Mouse (Mus musculus): ENCODE results near the gene Il15. TPM values are rescaled to one million over a fixed set of nuclear protein-coding genes. Genes with fewer than 3 reads are reported as not detected.
A peak's percentile ranks its signal among the peaks of the same experiment; 100 is the strongest.

Gene Il15
- polyA plus RNA-seq, 2 experiments, result 2.9 to 5.6 TPM

DNA sequence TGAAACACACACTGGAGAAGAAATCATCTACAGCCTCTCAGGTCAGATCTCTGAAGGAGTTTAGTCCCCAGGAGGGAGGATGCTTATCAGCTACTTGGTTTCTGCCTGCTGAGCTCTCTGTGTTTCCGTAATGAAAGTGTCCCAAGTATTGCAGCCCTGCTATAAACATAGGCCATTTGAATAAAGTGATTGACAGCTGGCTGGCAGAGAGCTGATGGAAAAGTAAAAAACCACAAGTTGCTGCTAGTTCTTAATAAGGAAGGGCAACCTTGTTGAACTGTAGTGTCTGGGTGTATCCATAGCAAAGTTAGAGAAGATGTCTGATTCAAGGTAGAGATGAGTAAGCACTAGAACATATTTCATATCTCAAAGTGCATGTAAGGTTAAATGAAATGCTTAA is 4.0 kb upstream of the Il15 start:
- Histone ChIP-seq H3K4me3 (ENCODE audit: insufficient read depth in 1 of 2, low read depth in 2 of 2, low read length in 2 of 2) (no peak overlapping the region), H3K9me3 (ENCODE audit: control insufficient read depth, low read length) (no peaks in the 10 kb centered on the region), H3K27ac (no peak overlapping the region), H3K27me3 (ENCODE audit: control insufficient read depth, insufficient read depth, low read length) (no peaks in the 10 kb centered on the region), H3K4me1 (replicated peaks; ENCODE audit: control insufficient read depth in 2 of 2, insufficient read depth in 2 of 2, low read length in 1 of 2) (no peaks in the 10 kb centered on the region; a peak in 1 of 4 replicates), H3K36me3 (replicated peaks; ENCODE audit: control insufficient read depth, insufficient read depth, low read depth) (no peaks in the 10 kb centered on the region), H3K9ac (replicated peaks) (no peak overlapping the region), H3K4me2 (ENCODE audit: low read depth) (no peak overlapping the region)
- no peak for DNase-seq (ENCODE audit: low read depth in 3 of 3, low spot score in 3 of 3)
- WGBS (ENCODE audit: insufficient replicate concordance), result 49% methylated on average over 1 of the region's 1 CpGs
- no peak for TF ChIP-seq CTCF (IDR thresholded peaks at IDR 0.05; ENCODE audit: low read depth)
- no peak for TF ChIP-seq EP300 (IDR thresholded peaks at IDR 0.05; ENCODE audit: low read depth)
- no peak for ATAC-seq (ENCODE audit: insufficient read depth)

- WGBS (ENCODE audit: insufficient replicate concordance), result 71% methylated on average over 3 of the region's 3 CpGs
- ATAC-seq (ENCODE audit: insufficient read depth), result no peak
These were observed 1.0 kb upstream of the Il15 start for GRCm38 (mm10) chr8:82404068-82404467.

DNA sequence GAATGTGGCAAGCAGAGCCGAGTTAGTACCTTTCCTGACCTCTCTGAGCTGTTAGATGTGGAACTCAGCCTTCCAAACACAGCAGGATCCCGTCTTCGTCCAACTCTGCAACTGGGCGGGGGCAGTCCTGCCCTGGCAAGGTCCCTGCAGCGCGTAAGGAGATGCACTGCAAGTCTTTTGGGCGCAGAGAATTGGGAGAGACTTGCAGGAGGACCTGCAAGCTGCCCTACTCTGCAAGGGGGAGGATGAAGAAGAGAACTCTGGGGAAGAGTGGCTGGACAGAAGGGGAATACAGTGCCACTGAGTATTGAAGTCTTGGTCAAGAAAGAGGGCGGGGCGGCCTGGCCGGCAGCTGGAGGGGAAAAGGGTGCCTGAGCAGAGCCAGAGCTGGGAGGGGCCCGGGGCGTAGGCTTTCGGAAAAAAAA is 749 bp downstream of the Il15 start:
- no peak for DNase-seq (ENCODE audit: low read depth in 3 of 3, low spot score in 3 of 3)
- H3K36me3 ChIP-seq (replicated peaks; ENCODE audit: control insufficient read depth, insufficient read depth, low read depth), result no peaks in the 10 kb centered on the region

More at GRCm38 (mm10) chr8:82404068-82404467, 1.0 kb upstream of the Il15 start:
- H3K27ac ChIP-seq, result no peak overlapping the region
- no peaks in the 10 kb centered on the region for H3K9me3 ChIP-seq (ENCODE audit: control insufficient read depth, low read length)
- H3K4me3 ChIP-seq (ENCODE audit: insufficient read depth in 1 of 2, low read depth in 2 of 2, low read length in 2 of 2), result no peak overlapping the region
- H3K36me3 ChIP-seq (replicated peaks; ENCODE audit: control insufficient read depth, insufficient read depth, low read depth), result no peaks in the 10 kb centered on the region
- no peak for DNase-seq (ENCODE audit: low read depth in 3 of 3, low spot score in 3 of 3)
- no peak overlapping the region for H3K4me2 ChIP-seq (ENCODE audit: low read depth)
- no peaks in the 10 kb centered on the region for H3K27me3 ChIP-seq (ENCODE audit: control insufficient read depth, insufficient read depth, low read length)
- H3K4me1 ChIP-seq (replicated peaks; ENCODE audit: control insufficient read depth in 2 of 2, insufficient read depth in 2 of 2, low read length in 1 of 2), result no peaks in the 10 kb centered on the region; a peak in 2 of 4 replicates
- no peak overlapping the region for H3K9ac ChIP-seq (replicated peaks)
- TF ChIP-seq EP300 (IDR thresholded peaks at IDR 0.05; ENCODE audit: low read depth) (no peak), CTCF (IDR thresholded peaks at IDR 0.05; ENCODE audit: low read depth) (no peak)

DNA sequence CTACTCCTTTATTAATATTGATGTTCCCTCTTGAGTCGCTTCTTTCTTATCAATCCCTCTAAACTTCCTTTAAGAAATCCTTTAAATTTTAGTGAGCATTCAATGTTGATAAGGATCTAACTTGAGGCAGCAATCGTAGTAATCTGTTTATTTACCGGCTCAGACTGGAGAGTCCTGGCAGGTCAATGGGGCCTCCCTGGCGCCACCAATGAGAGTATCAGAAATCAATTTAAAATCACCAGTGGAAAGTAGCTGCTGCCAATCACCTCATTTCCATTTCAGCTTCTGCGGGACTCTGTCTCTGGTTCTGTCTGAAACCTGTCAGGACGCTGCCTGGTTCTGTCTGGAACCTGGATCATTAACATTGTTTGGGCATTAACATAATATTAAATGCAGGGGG is 1.5 kb downstream of the Il15 start:
- Histone ChIP-seq H3K4me1 (replicated peaks; ENCODE audit: control insufficient read depth in 2 of 2, insufficient read depth in 2 of 2, low read length in 1 of 2) (no peaks in the 10 kb centered on the region; a peak in 2 of 4 replicates), H3K9ac (replicated peaks) (no peak overlapping the region), H3K9me3 (ENCODE audit: control insufficient read depth, low read length) (no peaks in the 10 kb centered on the region), H3K36me3 (replicated peaks; ENCODE audit: control insufficient read depth, insufficient read depth, low read depth) (no peaks in the 10 kb centered on the region), H3K4me3 (ENCODE audit: insufficient read depth in 1 of 2, low read depth in 2 of 2, low read length in 2 of 2) (peak overlapping the region; percentile 53), H3K27me3 (ENCODE audit: control insufficient read depth, insufficient read depth, low read length) (no peaks in the 10 kb centered on the region), H3K4me2 (ENCODE audit: low read depth) (peak overlapping the region; percentile 35), H3K27ac (no peak overlapping the region)
- ATAC-seq (ENCODE audit: insufficient read depth) (no peak), DNase-seq (ENCODE audit: low read depth in 3 of 3, low spot score in 3 of 3) (no peak)
- TF ChIP-seq EP300 (IDR thresholded peaks at IDR 0.05; ENCODE audit: low read depth) (no peak), CTCF (IDR thresholded peaks at IDR 0.05; ENCODE audit: low read depth) (no peak)
- 4% methylated on average over 6 of the region's 6 CpGs for WGBS (ENCODE audit: insufficient replicate concordance)

More for the DNA sequence above, 749 bp downstream of the Il15 start:
- peak; percentile 28; the same call in 1 of the 2 replicates for ATAC-seq (ENCODE audit: insufficient read depth)
- Histone ChIP-seq H3K4me3 (ENCODE audit: insufficient read depth in 1 of 2, low read depth in 2 of 2, low read length in 2 of 2) (peak overlapping the region; percentile 53), H3K4me1 (replicated peaks; ENCODE audit: control insufficient read depth in 2 of 2, insufficient read depth in 2 of 2, low read length in 1 of 2) (no peaks in the 10 kb centered on the region; a peak in 2 of 4 replicates), H3K27me3 (ENCODE audit: control insufficient read depth, insufficient read depth, low read length) (no peaks in the 10 kb centered on the region), H3K4me2 (ENCODE audit: low read depth) (peak overlapping the region; percentile 35), H3K9ac (replicated peaks) (no peak overlapping the region), H3K27ac (no peak overlapping the region), H3K9me3 (ENCODE audit: control insufficient read depth, low read length) (no peaks in the 10 kb centered on the region)
- TF ChIP-seq EP300 (IDR thresholded peaks at IDR 0.05; ENCODE audit: low read depth) (no peak), CTCF (IDR thresholded peaks at IDR 0.05; ENCODE audit: low read depth) (no peak)
- under 1% methylated on average over 13 of the region's 13 CpGs for WGBS (ENCODE audit: insufficient replicate concordance)

GRCm38 (mm10) chr8:82401059-82401458 is 2.0 kb downstream of the Il15 start:
- no peak overlapping the region for H3K27ac ChIP-seq
- no peak for DNase-seq (ENCODE audit: low read depth in 3 of 3, low spot score in 3 of 3)
- H3K4me1 ChIP-seq (replicated peaks; ENCODE audit: control insufficient read depth in 2 of 2, insufficient read depth in 2 of 2, low read length in 1 of 2), result no peaks in the 10 kb centered on the region; a peak in 2 of 4 replicates

More at GRCm38 (mm10) chr8:82401059-82401458, 2.0 kb downstream of the Il15 start:
- ATAC-seq (ENCODE audit: insufficient read depth), result no peak
- H3K9me3 ChIP-seq (ENCODE audit: control insufficient read depth, low read length), result no peaks in the 10 kb centered on the region
- peak overlapping the region in 1 of 2 experiments; percentile 13; a peak in 2 of 4 replicates for H3K4me3 ChIP-seq (ENCODE audit: insufficient read depth in 1 of 2, low read depth in 2 of 2, low read length in 2 of 2)
- no peaks in the 10 kb centered on the region for H3K36me3 ChIP-seq (replicated peaks; ENCODE audit: control insufficient read depth, insufficient read depth, low read depth)
- H3K27me3 ChIP-seq (ENCODE audit: control insufficient read depth, insufficient read depth, low read length), result no peaks in the 10 kb centered on the region
- WGBS (ENCODE audit: insufficient replicate concordance), result 9% methylated on average over 2 of the region's 2 CpGs
- peak overlapping the region; percentile 35 for H3K4me2 ChIP-seq (ENCODE audit: low read depth)
- H3K9ac ChIP-seq (replicated peaks), result no peak overlapping the region
- no peak for TF ChIP-seq EP300 (IDR thresholded peaks at IDR 0.05; ENCODE audit: low read depth)
- TF ChIP-seq CTCF (IDR thresholded peaks at IDR 0.05; ENCODE audit: low read depth), result no peak

Data from liver, embryonic 14.5 days (tissue).